Mouse (Mus musculus): ENCODE data around the gene Tia1. TPM values are rescaled to one million over a fixed set of nuclear protein-coding genes. Genes with fewer than 3 reads are reported as not detected.

The Tia1 gene
- polyA plus RNA-seq (2015; fragmentation: Nextera tagmentation; extraction: Ambion mirVana) = 52.7 and 80.3 TPM in 2 replicates

DNA sequence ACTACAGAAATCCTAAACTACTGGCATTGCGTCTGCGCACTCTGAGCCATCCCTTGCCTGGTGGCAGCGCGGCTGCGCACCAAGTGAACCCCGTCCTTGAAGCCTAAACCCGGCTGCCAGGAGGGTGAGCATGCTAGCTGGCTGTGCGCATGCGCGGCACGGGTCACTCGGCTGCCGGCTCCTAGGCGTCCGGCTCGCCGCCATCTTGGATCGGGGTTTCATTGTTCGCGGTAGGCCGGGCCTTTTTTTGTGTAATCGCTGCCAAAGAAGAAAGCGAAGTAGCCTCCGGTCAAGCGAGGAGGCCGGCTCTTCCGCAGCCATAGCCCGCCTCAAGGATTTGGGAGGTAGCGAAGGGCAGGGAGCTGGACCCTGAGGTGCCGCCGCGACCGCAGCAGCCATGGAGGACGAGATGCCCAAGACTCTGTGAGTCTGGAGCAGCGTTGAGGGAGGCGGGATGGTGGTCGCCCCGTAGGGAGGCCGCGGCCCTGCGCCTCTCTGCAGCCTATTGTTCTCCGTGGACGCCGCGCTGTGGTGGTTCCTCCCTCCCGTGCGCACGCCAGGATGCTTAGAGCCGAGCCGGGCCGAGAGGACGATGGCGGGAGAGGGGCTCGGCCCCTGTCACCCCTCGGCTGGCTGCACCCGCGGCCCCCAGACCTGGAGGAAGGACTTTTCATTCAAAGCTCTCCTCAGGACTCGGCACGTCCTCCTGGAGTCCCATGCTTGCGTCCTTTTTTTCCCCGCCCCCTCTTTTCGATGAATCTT is at the start of gene Tia1:
Tia1 (plus strand) TSS at position 120 of the 762 bp plus-strand sequence.

GRCm38 (mm10) chr6:86365371-86366124 is 38.5 kb upstream of the Tia1 start, which contains the start of gene Fam136a:
Fam136a (plus strand) TSS chr6:86365646.

DNA sequence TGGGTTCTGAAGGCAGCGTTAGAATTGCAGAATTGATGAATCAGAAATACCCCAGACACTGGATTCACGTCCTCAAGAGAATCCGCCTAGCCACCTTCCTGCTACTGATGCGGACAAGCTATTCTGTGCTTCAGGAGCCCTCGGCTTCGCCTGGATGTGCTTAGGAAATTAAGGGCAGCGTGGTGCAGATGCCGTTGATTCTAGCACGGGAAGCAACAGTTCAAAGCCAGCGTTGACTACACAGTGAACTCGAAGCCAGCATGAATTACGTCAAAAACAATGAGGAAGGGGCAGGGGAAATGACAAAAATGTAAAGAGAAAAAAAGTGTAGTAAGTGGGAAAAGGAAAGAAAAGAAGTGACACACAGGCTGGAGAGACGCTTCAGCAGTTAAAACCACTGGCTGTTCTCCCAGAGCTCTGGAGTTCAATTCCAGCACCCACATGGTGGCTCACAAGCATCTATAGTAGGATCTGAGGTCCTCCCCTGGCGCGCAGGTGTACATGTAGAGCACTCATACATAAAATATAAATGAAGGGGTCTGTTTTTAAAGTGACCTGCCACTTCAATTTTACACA is 33.2 kb upstream of the Tia1 start, which contains the start of gene Snrpg:
Snrpg (plus strand) TSS at position 541 of the 576 bp plus-strand sequence.

GRCm38 (mm10) chr6:86396581-86397256 is 7.3 kb upstream of the Tia1 start, which contains the start of gene Pcyox1:
Pcyox1 (minus strand) TSS chr6:86397154.

DNA sequence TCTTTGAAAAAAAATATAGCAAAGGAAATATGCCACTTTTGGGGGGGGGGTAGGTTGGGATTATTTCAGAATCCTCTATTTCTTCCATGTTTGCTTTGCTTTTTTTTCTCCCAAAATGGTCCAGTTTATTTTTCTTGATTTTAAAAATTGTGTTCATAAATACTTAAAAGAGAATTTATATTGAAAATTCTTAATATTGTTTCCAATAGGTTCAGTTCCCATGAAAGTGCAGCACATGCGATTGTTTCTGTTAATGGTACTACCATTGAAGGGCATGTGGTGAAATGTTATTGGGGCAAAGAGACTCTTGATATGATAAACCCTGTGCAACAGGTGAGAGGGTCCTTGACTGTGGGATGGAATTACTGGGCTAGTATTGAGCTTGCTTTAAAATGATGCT is 22.3 kb downstream of the Tia1 start, which contains the start of gene Gm44790:
Gm44790 (plus strand) TSS at position 301 of the 400 bp plus-strand sequence.

GRCm38 (mm10) chr6:86438272-86439118 is 34.5 kb downstream of the Tia1 start, which contains the start of gene C87436:
C87436 (plus strand) TSS chr6:86438374.

Other genes starting within 250 kb of the Tia1 start
- 3.8 and 5.6 TPM in 2 replicates for gene Tgfa, start 209.0 kb upstream of the Tia1 start, polyA plus RNA-seq (2015; fragmentation: Nextera tagmentation; extraction: Ambion mirVana)
- gene Fam136a, start 38.6 kb upstream of the Tia1 start, polyA plus RNA-seq (2015; fragmentation: Nextera tagmentation; extraction: Ambion mirVana) = 203 and 239 TPM in 2 replicates
- gene Snrpg, start 32.9 kb upstream of the Tia1 start, polyA plus RNA-seq (2015; fragmentation: Nextera tagmentation; extraction: Ambion mirVana) = 784 and 796 TPM in 2 replicates
- gene Pcyox1, start 7.1 kb upstream of the Tia1 start, polyA plus RNA-seq (2015; fragmentation: Nextera tagmentation; extraction: Ambion mirVana) = 81.1 and 146 TPM in 2 replicates
- gene Gm44790, start 22.4 kb downstream of the Tia1 start, polyA plus RNA-seq (2015; fragmentation: Nextera tagmentation; extraction: Ambion mirVana) = not detected in 2 replicates
- gene C87436, start 34.2 kb downstream of the Tia1 start, polyA plus RNA-seq (2015; fragmentation: Nextera tagmentation; extraction: Ambion mirVana) = 22.9 and 25.9 TPM in 2 replicates
- gene Pcbp1, start 122.1 kb downstream of the Tia1 start, polyA plus RNA-seq (2015; fragmentation: Nextera tagmentation; extraction: Ambion mirVana) = 283 and 364 TPM in 2 replicates
- 2.1 and 6.1 TPM in 2 replicates for gene Asprv1, start 223.9 kb downstream of the Tia1 start, polyA plus RNA-seq (2015; fragmentation: Nextera tagmentation; extraction: Ambion mirVana)